Mouse (Mus musculus) forebrain, embryonic 16.5 days (tissue): ENCODE data around the gene Rad51b. TPM values are rescaled to one million over a fixed set of nuclear protein-coding genes. Genes with fewer than 3 reads are reported as not detected.

Experiments used
- ATAC-seq: fragments of 200-750 bp; cut with Nextera tagmentation; 2 replicates; pipeline ENCODE4 v1.8.0; 2017; ENCODE audit warnings: mild to moderate bottlenecking, moderate library complexity
- H3K27ac ChIP-seq: fragments of 300-500 bp; sonication (generic); 2 replicates; pipeline ENCODE4 v1.5.1; 2014; ENCODE audit warnings: low read length, control low read depth
- H3K27me3 ChIP-seq: fragments of 300-500 bp; sonication (generic); replicated peaks from 2 replicates; pipeline ENCODE4 v1.6.1; 2014; ENCODE audit warnings: low read length; ENCODE audit not compliant: control insufficient read depth, insufficient read depth
- H3K36me3 ChIP-seq: fragments of 300-500 bp; sonication (generic); 2 replicates; pipeline ENCODE4 v1.6.1; 2014; ENCODE audit not compliant: control insufficient read depth, insufficient read depth
- H3K4me1 ChIP-seq: fragments of 300-500 bp; sonication (generic); replicated peaks from 2 replicates; pipeline ENCODE4 v1.6.1; 2014; ENCODE audit warnings: low read length; ENCODE audit not compliant: control insufficient read depth, insufficient read depth
- H3K4me2 ChIP-seq: fragments of 300-500 bp; sonication (generic); 2 replicates; pipeline ENCODE4 v1.6.1; 2014; ENCODE audit warnings: mild to moderate bottlenecking, low read length, control low read depth
- H3K4me3 ChIP-seq: fragments of 300-500 bp; sonication (generic); replicated peaks from 2 replicates; pipeline ENCODE4 v1.5.1; 2014; ENCODE audit warnings: mild to moderate bottlenecking, low read length, control low read depth
- H3K9ac ChIP-seq: fragments of 300-500 bp; sonication (generic); replicated peaks from 2 replicates; pipeline ENCODE4 v1.6.1; 2014; ENCODE audit warnings: low read depth, low read length, control low read depth
- H3K9me3 ChIP-seq: fragments of 300-500 bp; sonication (generic); 2 replicates; pipeline ENCODE4 v1.6.1; 2016; ENCODE audit warnings: low read length; ENCODE audit not compliant: control insufficient read depth
- WGBS: fragments of 180-500 bp; shearing (Covaris S2); extraction: QIAGEN DNeasy Blood & Tissue Kit; methylation state at CpG from one replicate; pipeline ENCODE4 v1.1.7; 2014; 5-methylcytosine and 5-hydroxymethylcytosine counted together
- polyA plus RNA-seq: library from polyadenylated mRNA; unstranded; fragments of >200 nt; fragmentation: Nextera tagmentation; extraction: Ambion mirVana; gene quantifications from 2 replicates; pipeline ENCODE4 v1.2.1, GENCODE M21; 2015

Gene Rad51b
- polyA plus RNA-seq: 2.6 and 2.7 TPM in 2 replicates

DNA sequence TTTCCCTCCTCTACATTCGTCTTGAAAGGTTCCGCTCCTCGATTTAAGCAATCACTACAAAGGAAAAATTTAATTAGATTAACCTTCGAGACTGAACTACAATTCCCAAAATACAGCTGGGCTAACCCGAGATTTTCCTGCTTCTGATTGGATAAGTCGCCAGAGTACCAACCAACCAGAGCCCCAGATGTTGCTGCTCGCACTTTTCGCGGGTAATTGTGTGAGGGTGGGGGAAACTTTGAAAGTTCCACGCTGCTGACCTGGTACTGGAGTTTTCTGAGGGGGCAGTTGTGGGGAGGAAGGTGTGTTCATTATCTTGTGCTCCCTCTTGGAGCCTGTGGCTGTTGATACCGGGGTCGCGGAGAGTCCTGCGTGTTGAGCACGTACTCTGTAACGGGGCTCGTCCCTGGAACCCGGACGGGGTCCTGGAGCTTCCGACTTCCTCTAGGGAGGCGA lies at the start of gene Rad51b:
Gene Rad51b (plus strand): TSS at position 162 of the 456 bp plus-strand sequence.
- Histone ChIP-seq H3K4me1 (peaks cover 17% of the 10 kb centered on the region), H3K27ac (peak within 1 kb of the TSS; percentile 66), H3K4me2 (peak within 1 kb of the TSS; percentile 90), H3K4me3 (peak within 1 kb of the TSS; percentile 65), H3K36me3 (no peaks in the 10 kb centered on the region), H3K9me3 (no peaks in the 10 kb centered on the region), H3K9ac (peak within 1 kb of the TSS; percentile 62), H3K27me3 (no peaks in the 10 kb centered on the region)
- ATAC-seq: peak; percentile 82
- under 1% methylated on average over 21 of the region's 21 CpGs for WGBS

DNA sequence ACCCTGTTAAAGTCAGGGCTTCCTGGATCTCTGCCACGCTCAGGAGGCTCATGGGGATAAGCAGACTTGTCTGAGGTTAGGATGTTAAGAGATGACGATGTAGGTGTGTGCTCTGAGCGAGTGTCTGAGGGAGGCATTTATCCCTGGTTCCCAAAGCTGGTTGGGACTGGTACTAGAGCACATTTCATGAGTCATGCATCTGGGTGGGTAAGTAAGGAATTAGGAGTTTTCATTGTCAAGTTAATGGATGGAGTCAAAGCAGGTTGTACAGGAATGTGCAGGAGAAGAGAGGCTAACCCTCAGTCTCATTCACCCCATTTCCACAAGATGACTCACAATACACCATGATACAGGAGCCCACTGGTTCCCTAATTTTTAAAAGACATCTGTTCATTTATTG lies 49.0 kb upstream of the Rad51b start:
- ATAC-seq: no peak
- Histone ChIP-seq H3K4me1 (no peaks in the 10 kb centered on the region), H3K36me3 (peaks cover 51% of the 10 kb centered on the region), H3K27ac (no peak overlapping the region), H3K27me3 (no peaks in the 10 kb centered on the region), H3K4me3 (no peak overlapping the region), H3K9ac (no peak overlapping the region), H3K9me3 (no peaks in the 10 kb centered on the region), H3K4me2 (no peak overlapping the region)
- 95% methylated on average over 3 of the region's 3 CpGs for WGBS

DNA sequence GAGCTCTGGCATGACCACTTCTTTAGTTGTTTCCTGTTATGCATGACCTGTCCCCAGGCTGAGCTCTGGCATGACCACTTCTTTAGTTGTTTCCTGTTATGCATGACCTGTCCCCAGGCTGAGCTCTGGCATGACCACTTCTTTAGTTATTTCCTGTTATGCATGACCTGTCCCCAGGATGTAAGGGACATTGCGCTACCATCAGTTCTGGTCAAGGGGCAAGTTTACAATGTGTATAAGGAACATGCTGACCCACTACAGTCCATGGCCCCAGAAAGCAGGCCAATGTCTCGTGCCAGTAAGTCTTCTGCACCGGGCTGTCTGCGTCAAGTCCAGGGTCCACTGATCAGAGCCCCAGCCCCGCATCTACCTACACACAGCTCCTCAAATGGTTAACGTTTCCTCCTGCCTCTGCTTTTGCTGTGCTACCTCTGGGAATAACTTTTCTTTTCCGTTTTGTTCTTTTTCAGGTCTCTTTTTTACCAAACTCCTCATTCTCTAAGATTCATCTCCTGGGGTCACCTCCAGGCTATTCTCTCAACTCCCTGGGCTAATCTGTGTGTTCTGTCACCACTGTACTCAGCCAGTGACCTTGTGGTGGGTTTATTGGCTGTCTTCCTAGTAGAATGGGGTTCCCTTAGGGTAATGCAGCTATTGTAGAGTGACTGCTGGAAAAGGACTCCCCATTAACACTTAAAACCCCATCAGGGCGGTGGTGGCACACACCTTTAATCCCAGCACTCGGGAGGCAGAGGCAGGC lies 43.6 kb upstream of the Rad51b start:
- 93% methylated on average over 9 of the region's 9 CpGs for WGBS
- no peak overlapping the region for H3K9ac ChIP-seq
- no peak overlapping the region for H3K27ac ChIP-seq
- no peak overlapping the region for H3K4me2 ChIP-seq
- peaks cover 34% of the 10 kb centered on the region for H3K36me3 ChIP-seq
- H3K9me3 ChIP-seq: no peaks in the 10 kb centered on the region
- no peak for ATAC-seq
- H3K27me3 ChIP-seq: no peaks in the 10 kb centered on the region
- H3K4me3 ChIP-seq: no peak overlapping the region
- H3K4me1 ChIP-seq: no peaks in the 10 kb centered on the region

DNA sequence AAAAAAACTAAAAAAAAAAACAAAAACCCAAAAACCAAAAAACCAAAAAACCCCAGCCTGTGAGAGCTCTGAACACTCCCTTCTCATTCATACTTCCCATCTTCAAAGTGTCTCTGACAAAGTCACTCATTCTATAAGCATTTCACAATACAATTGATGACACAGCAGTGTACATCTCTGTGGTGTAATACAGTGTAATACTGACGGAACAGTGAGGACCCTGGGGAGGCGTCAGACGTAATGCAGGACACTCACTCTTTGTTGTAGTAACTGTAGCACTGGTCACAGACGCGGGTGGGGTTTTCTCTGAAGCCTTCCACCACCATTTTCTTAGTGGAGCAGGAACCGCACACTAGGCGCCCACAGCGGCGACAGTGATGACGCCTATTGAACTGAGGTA lies 42.1 kb upstream of the Rad51b start:
- no peak overlapping the region for H3K9ac ChIP-seq
- H3K9me3 ChIP-seq: no peaks in the 10 kb centered on the region
- H3K4me2 ChIP-seq: no peak overlapping the region
- H3K4me3 ChIP-seq: no peak overlapping the region
- no peak for ATAC-seq
- no peak overlapping the region for H3K27ac ChIP-seq
- WGBS: 95% methylated on average over 10 of the region's 10 CpGs
- H3K27me3 ChIP-seq: no peaks in the 10 kb centered on the region
- H3K4me1 ChIP-seq: no peaks in the 10 kb centered on the region
- peaks cover 26% of the 10 kb centered on the region for H3K36me3 ChIP-seq

DNA sequence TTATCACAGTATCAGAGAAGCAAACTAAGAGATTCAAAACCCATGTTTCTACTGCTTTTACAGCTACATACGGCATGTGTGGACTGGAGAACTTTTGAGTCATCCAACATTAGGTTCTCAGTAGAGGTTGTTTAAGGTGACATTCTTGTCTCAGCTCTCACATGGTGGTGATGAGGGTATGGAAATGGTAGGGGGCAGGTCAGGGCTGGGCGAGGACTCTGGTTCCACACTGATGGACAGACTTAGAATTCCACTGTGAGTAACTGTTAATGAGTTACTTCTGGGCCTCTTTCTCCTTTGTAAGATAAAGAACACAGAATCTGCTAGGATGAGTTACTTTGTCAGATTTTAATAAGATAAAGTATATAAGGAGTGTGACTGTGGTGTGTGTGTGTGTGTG lies 36.9 kb upstream of the Rad51b start:
- Histone ChIP-seq H3K27me3 (no peaks in the 10 kb centered on the region), H3K27ac (no peak overlapping the region), H3K4me1 (no peaks in the 10 kb centered on the region), H3K36me3 (peaks cover 22% of the 10 kb centered on the region), H3K4me2 (no peak overlapping the region), H3K9ac (no peak overlapping the region), H3K4me3 (no peak overlapping the region), H3K9me3 (no peaks in the 10 kb centered on the region)
- no peak for ATAC-seq
- WGBS: 96% methylated on average over 2 of the region's 2 CpGs

DNA sequence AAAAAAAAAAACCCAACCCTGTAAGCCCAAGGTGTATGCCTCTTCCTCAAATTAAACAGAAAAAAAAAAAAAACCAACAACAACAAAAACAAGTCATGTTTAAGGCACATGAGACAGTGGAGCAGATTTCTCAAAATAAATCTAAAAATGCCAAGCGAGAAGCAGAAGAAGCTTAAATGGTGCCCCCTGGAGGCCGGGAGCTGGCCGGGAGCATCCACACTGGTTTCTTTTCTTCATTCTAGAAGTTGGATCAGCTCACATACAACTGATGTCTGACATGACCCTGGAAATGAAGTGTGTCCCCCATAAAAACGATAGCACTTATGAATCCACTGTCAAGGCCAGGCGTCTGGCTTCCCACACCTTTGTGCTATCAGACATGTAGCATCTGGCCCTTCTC lies 36.0 kb upstream of the Rad51b start:
- Histone ChIP-seq H3K4me1 (no peaks in the 10 kb centered on the region), H3K27me3 (no peaks in the 10 kb centered on the region), H3K4me2 (no peak overlapping the region), H3K36me3 (peaks cover 22% of the 10 kb centered on the region), H3K27ac (no peak overlapping the region), H3K9ac (no peak overlapping the region), H3K4me3 (no peak overlapping the region), H3K9me3 (no peaks in the 10 kb centered on the region)
- 53% methylated on average over 5 of the region's 5 CpGs for WGBS
- ATAC-seq: no peak

DNA sequence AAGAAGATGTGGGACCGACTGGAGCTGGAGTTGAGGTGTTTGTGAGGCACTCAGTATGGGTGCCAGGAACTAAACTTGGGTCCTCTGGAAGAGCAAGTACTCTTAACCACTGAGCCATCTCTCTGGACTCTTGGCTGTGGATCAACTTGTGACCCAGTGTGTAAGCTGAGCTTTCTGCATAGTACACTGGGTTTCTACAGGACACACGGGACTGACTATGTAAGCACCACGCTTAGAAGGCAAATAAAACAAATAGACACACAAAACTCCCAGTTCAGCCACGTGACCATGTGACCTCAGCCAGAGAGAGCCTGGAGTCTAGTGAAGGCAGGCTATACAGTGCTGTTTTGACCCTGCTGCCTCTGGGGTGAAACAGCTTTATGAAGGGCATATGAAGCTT lies 24.5 kb upstream of the Rad51b start:
- Histone ChIP-seq H3K9me3 (no peaks in the 10 kb centered on the region), H3K4me2 (no peak overlapping the region), H3K27me3 (no peaks in the 10 kb centered on the region), H3K4me3 (no peak overlapping the region), H3K36me3 (peaks cover 39% of the 10 kb centered on the region), H3K27ac (no peak overlapping the region), H3K9ac (no peak overlapping the region), H3K4me1 (no peaks in the 10 kb centered on the region)
- ATAC-seq: no peak
- WGBS: 89% methylated on average over 4 of the region's 4 CpGs

DNA sequence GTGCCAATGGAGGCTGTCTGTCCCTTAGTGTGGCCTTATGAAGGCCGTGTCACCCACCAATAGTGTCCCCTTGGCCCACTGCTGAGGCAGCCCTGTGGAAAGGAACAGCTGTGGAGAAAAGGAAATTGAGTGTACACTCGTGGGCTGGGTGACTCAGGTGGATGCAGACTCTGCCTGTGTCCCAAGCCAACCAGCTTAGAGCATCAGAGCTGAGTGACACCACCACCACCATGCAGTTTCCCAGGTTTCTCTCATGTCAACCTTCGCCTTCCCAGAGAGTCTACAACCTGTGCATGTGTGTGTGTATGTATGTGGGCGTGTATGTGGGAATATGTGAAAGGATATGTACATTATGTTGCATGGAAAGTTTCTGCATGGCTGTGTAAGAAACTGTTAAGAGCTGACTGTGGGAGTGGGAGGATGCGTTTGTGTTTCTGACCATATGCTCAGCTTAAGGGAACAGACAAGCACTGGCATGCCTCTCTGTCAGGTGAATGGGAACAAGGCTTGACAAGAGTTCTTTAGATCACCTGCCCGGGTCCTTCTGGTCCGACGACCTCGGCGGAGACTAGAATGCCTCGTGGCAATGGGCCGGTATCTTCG lies 17.5 kb upstream of the Rad51b start:
- H3K4me1 ChIP-seq: no peaks in the 10 kb centered on the region
- no peaks in the 10 kb centered on the region for H3K9me3 ChIP-seq
- no peak for ATAC-seq
- no peak overlapping the region for H3K4me2 ChIP-seq
- no peaks in the 10 kb centered on the region for H3K27me3 ChIP-seq
- no peak overlapping the region for H3K9ac ChIP-seq
- 93% methylated on average over 13 of the region's 13 CpGs for WGBS
- H3K4me3 ChIP-seq: no peak overlapping the region
- peaks cover 22% of the 10 kb centered on the region; the same call in 1 of the 2 replicates for H3K36me3 ChIP-seq
- H3K27ac ChIP-seq: no peak overlapping the region

DNA sequence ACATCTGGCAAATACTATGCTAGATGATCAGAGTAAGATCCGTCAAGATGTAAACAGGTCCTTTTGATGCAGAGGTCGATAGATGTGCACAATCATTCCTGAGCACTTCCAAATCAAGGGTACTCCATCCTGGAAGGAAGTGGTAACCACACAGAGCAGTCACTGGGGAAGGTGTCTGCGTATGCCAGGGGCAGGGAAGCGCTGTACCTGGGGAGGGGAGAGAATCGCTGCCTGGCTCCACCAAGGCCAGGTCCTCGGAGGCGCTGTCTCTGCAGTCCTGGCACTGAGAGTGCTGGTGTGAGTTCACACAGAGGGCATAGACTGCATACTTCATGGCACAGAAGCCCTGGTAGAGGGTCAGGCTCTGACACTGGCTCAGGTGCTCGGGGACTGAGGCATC lies 14.5 kb upstream of the Rad51b start:
- H3K27me3 ChIP-seq: no peaks in the 10 kb centered on the region
- H3K4me2 ChIP-seq: no peak overlapping the region
- peaks cover 29% of the 10 kb centered on the region; the same call in 1 of the 2 replicates for H3K36me3 ChIP-seq
- H3K9ac ChIP-seq: no peak overlapping the region
- H3K27ac ChIP-seq: no peak overlapping the region
- no peaks in the 10 kb centered on the region for H3K9me3 ChIP-seq
- no peaks in the 10 kb centered on the region for H3K4me1 ChIP-seq
- no peak for ATAC-seq
- H3K4me3 ChIP-seq: no peak overlapping the region
- 92% methylated on average over 8 of the region's 8 CpGs for WGBS
